In the genomic region with DNA sequence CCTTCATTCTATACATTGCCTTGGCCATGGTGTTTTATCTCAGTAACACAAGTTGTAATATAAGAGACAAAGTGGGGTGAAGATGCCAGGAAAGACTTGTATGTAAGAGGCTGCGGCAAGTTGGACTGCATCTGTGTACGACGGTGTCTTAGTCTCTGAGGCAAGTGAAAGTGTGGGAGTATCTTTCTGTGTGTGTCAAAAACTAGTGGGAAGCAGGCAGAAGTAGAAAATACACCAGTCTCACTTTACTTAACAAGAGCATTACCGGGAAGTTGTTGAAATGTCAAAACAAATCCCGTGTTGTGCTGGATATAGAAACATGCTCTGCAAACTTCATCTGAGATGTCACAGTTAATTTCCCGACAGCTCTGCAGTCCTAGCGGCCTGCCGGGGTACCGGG, we compare ENCODE assay signal across 18 mouse cellular contexts.
DNase-seq lines count a peak whose midpoint lies in the region.
"Had no signal": no experiment of that assay in that cellular context is flagged by ENCODE, and none has a peak within 500 bp of the region (broad histone marks: within the 10 kb centered on the region; RNA-seq: fewer than 3 reads in every experiment).

No protein-coding gene starts in this region.

- DNase-seq in frontal cortex, adult 2 months (ENCODE audit: extremely low spot score in 1 of 2, low spot score in 1 of 2), result peak; percentile 20 to 50
- DNase-seq in frontal cortex, postnatal 10 days (ENCODE audit: low spot score in 2 of 2), result no peak
- peak; percentile 24 to 78 for DNase-seq in left cerebral cortex, postnatal 25 days (ENCODE audit: low spot score in 2 of 2)
- DNase-seq in left cerebral cortex, postnatal 10 days (ENCODE audit: extremely low spot score in 1 of 2, low spot score in 2 of 2), result no peak
- DNase-seq in right cerebral cortex, adult 2 months (ENCODE audit: low spot score in 2 of 2), result peak; percentile 32 to 40
- DNase-seq in right cerebral cortex, postnatal 25 days, result no peak
- peak; percentile 54 for DNase-seq in telencephalon, adult 2 months (ENCODE audit: low read depth, low spot score)
- DNase-seq in urinary bladder, postnatal 14 days (ENCODE audit: low spot score), result no peak
- DNase-seq: adrenal gland, adult 2 months; adrenal gland, postnatal 14 days; cerebellum, adult 11-12 months; cerebellum, adult 8-10 months; cerebellum, postnatal 14 days; gastrocnemius, adult 2 months; gastrocnemius, postnatal 14 days; heart, adult 18-20 months; heart, postnatal 10 days; heart, postnatal 4 days had no signal

- intact Hi-C loops in left cerebral cortex, postnatal 25 days (cut with DNase I), result loop anchor here (5.0 kb wide), 1 partner anchor 126 kb away; no protein-coding TSS in a partner anchor
- intact Hi-C loops in left cerebral cortex, postnatal 10 days (cut with DNase I), result no loop called here

Comparison
In these comparisons a context has a peak if more than half of its experiments do, and no peak if none do; other contexts are left out.
1. DNase-seq: peak in frontal cortex, adult 2 months (2 of 2), left cerebral cortex, postnatal 25 days (2 of 2), right cerebral cortex, adult 2 months (2 of 2) and telencephalon, adult 2 months (single experiment); none in frontal cortex, postnatal 10 days (0 of 2), left cerebral cortex, postnatal 10 days (0 of 2), right cerebral cortex, postnatal 25 days (single experiment) and urinary bladder, postnatal 14 days (single experiment).